Mouse (Mus musculus) brain, embryonic 14.5 days (tissue): ENCODE measurements around the gene Abca7.

Experiments used
- CTCF ChIP-seq: fragments of 200-500 bp; IDR thresholded peaks from 2 replicates; pipeline ENCODE4 v1.5.1; 2012; ENCODE audit warnings: inconsistent platforms, mild to moderate bottlenecking, moderate library complexity, borderline replicate concordance; ENCODE audit not compliant: insufficient read depth, insufficient read length; ENCODE audit errors: extremely low read depth
- POLR2A ChIP-seq: fragments of 200-500 bp; IDR thresholded peaks from 2 replicates; pipeline ENCODE4 v1.6.1; 2012; ENCODE audit warnings: mild to moderate bottlenecking, inconsistent platforms, borderline replicate concordance; ENCODE audit not compliant: poor library complexity, insufficient read depth, insufficient read length, severe bottlenecking; ENCODE audit errors: extremely low read depth

DNA sequence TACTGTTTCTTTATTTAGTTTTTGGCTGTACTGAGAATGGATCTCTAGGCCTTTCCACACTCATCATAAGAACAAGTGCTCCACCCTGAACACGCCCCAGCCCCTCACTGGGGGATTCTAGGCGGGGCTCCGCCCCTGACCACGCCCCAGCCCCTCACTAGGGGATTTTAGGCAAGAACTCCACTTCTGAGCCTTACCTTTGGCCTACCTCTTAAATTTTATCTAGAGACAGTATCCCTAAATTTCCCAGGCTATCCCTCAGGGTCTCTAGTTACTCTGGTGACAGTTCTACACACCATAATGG lies 28.7 kb downstream of the Abca7 start:
- no peak for TF ChIP-seq CTCF
- no peak for TF ChIP-seq POLR2A
